Mouse (Mus musculus): ENCODE measurements at regions not wholly inside any gene's neighbourhood (a gene's known extent, or its start where the extent isn't known, plus 50 kb on each side); places are given as distances from the start of the nearest gene placed in this dataset.

DNA sequence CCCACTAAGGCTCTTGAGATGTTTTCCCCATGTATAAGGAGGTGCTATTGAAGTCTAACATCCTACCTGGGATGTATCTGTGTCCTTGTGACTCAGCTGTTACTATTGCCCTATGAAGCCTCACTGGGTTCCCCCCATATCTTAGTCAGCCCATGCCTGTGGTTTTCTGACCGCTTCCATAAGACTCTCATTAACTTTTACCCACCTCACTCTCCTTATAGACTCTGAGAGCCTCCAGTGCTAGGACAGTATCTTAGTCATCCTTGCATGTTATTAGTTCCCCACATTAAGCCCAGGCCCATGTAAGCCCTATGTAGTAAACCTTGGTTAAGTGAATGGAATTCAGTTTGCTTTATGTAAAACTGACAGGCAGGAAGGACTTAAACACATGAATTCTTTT is 337.5 kb upstream of the Trib2 start:
- TF ChIP-seq CTCF (IDR thresholded peaks at IDR 0.05; ENCODE audit: control insufficient read depth, insufficient read depth, low read length) (no peak), POLR2A (IDR thresholded peaks at IDR 0.05; ENCODE audit: borderline replicate concordance, control insufficient read depth, low read depth, low read length) (no peak)
